Mouse (Mus musculus) forebrain, embryonic 11.5 days (tissue): ENCODE data around the gene Serpinb1a. TPM values are rescaled to one million over a fixed set of nuclear protein-coding genes. Genes with fewer than 3 reads are reported as not detected.

Experiments
- ATAC-seq: fragments of 200-750 bp; cut with Nextera tagmentation; replicated peaks from 2 replicates; pipeline ENCODE4 v1.8.0; 2017; ENCODE audit warnings: moderate TSS enrichment; ENCODE audit not compliant: low FRiP score
- DNase-seq: peaks from one replicate; pipeline ENCODE4 v3.0.0-alpha.2; 2017; ENCODE audit warnings: low spot score
- H3K27ac ChIP-seq: fragments of 300-500 bp; sonication (generic); 2 replicates; pipeline ENCODE4 v1.5.1; 2014; ENCODE audit warnings: low read depth, low read length
- H3K27me3 ChIP-seq: fragments of 300-500 bp; sonication (generic); 2 replicates; pipeline ENCODE4 v1.6.1; 2014; ENCODE audit warnings: mild to moderate bottlenecking, low read length, mixed read lengths; ENCODE audit not compliant: control insufficient read depth, insufficient read depth
- H3K36me3 ChIP-seq: fragments of 300-500 bp; sonication (generic); 2 replicates; pipeline ENCODE4 v1.6.1; 2014; ENCODE audit warnings: mild to moderate bottlenecking, low read length, moderate library complexity, mixed read lengths; ENCODE audit not compliant: control insufficient read depth, insufficient read depth
- H3K4me1 ChIP-seq: fragments of 300-500 bp; sonication (generic); replicated peaks from 2 replicates; pipeline ENCODE4 v1.6.1; 2014; ENCODE audit warnings: low read length, mixed read lengths; ENCODE audit not compliant: control insufficient read depth, insufficient read depth
- H3K4me2 ChIP-seq: fragments of 300-500 bp; sonication (generic); 2 replicates; pipeline ENCODE4 v1.6.1; 2014; ENCODE audit warnings: low read depth, mild to moderate bottlenecking, low read length, moderate library complexity, mixed read lengths; ENCODE audit not compliant: severe bottlenecking
- H3K4me3 ChIP-seq: fragments of 300-500 bp; sonication (generic); 2 replicates; pipeline ENCODE4 v1.5.1; 2014; ENCODE audit warnings: low read depth, low read length
- H3K9ac ChIP-seq: fragments of 300-500 bp; sonication (generic); 2 replicates; pipeline ENCODE4 v1.6.1; 2014; ENCODE audit warnings: low read length
- H3K9me3 ChIP-seq: fragments of 300-500 bp; sonication (generic); 2 replicates; pipeline ENCODE4 v1.6.1; 2016; ENCODE audit warnings: low read length, mixed read lengths; ENCODE audit not compliant: control insufficient read depth
- WGBS: fragments of 180-500 bp; shearing (Covaris S2); extraction: QIAGEN DNeasy Blood & Tissue Kit; methylation state at CpG from one replicate; pipeline ENCODE4 v1.1.7; 2014; 5-methylcytosine and 5-hydroxymethylcytosine counted together
- polyA plus RNA-seq: library from polyadenylated mRNA; unstranded; fragments of >200 nt; fragmentation: Nextera tagmentation; extraction: Ambion mirVana; gene quantifications from 2 replicates; pipeline ENCODE4 v1.2.1, GENCODE M21; 2014

Gene Serpinb1a
- polyA plus RNA-seq, 1 experiment from 2014 or later, result 0.68 TPM

- Histone ChIP-seq H3K9me3 (no peaks in the 10 kb centered on the region), H3K4me2 (no peak overlapping the region), H3K27me3 (no peaks in the 10 kb centered on the region), H3K4me3 (no peak overlapping the region), H3K36me3 (no peaks in the 10 kb centered on the region), H3K9ac (no peak overlapping the region), H3K4me1 (peaks cover 7% of the 10 kb centered on the region; the same call in 1 of the 2 replicates), H3K27ac (no peak overlapping the region)
- WGBS, result 75% methylated on average over 2 of the region's 2 CpGs
- DNase-seq, result no peak
- ATAC-seq, result no peak
Measured at GRCm38 (mm10) chr13:32799131-32799530, 51.9 kb downstream of the Serpinb1a start.

DNA sequence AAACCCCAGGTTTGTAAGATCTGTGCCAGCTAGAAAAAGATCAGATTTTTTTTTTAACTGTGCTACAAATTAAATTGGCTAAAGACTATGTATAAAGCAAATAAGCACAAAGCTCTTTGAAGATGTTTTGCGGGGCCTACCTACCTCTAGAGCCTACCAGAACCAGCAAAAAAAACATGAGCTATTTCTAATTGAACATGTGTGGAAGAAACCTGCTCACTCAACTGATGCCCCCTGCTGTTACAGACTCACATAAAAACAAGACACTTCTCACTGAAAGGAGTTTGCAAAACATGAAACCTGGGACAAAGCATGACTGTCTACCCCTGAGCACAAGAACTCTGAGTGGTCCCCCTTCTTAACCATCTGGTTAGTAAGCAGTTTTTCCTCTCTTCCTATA is 53.9 kb downstream of the Serpinb1a start:
- ATAC-seq (no peak), DNase-seq (no peak)
- no peaks in the 10 kb centered on the region; the same call in 1 of the 2 replicates for H3K4me1 ChIP-seq
- no peaks in the 10 kb centered on the region for H3K36me3 ChIP-seq
- no peaks in the 10 kb centered on the region for H3K9me3 ChIP-seq
- H3K4me2 ChIP-seq, result no peak overlapping the region
- no peaks in the 10 kb centered on the region for H3K27me3 ChIP-seq
- no peak overlapping the region for H3K4me3 ChIP-seq
- WGBS, result 92% methylated on average over 1 of the region's 1 CpGs
- H3K27ac ChIP-seq, result no peak overlapping the region
- no peak overlapping the region for H3K9ac ChIP-seq

DNA sequence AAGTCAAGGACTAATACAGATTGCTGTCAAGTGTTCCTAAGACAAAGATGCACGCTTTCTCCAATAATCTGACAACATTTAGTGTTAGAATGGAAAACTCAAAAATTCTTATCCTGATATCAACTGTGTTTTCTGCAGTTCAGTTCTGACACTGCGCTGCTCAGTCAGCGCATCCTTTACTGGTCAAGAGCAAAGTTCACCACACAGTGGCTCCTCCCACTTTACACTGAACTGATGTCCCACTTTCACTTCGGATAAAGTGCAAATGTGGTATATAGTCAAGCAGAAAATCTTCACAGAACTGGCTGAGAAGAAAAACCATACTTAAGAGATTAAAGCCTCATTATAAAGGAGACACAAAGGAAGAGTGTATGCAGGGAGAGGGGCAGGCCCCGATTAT is 55.8 kb downstream of the Serpinb1a start:
- Histone ChIP-seq H3K36me3 (no peaks in the 10 kb centered on the region), H3K4me2 (no peak overlapping the region), H3K9ac (no peak overlapping the region), H3K27ac (no peak overlapping the region), H3K4me1 (no peaks in the 10 kb centered on the region), H3K9me3 (no peaks in the 10 kb centered on the region), H3K27me3 (no peaks in the 10 kb centered on the region), H3K4me3 (no peak overlapping the region)
- DNase-seq (no peak), ATAC-seq (no peak)
- WGBS, result 86% methylated on average over 5 of the region's 5 CpGs

DNA sequence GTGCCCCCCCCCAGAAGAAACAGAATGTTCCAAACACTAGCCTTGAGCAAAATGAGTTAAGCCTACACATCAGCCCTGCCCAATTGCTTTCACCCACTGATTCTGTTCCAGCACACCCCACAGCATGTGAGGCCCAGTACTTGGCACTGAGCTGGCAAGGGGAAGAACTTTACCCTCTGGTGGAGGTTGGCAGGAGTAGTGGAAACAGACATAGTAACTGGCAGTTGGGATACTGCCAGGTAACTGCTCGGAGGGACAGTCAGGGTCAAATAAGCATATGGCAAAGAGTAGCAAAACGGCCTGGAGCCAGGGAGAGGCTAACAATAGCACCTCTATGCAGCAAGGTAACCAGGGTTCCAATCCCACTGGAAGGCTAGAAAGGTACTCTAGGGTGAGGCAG is 56.4 kb downstream of the Serpinb1a start:
- no peak overlapping the region for H3K9ac ChIP-seq
- H3K9me3 ChIP-seq, result no peaks in the 10 kb centered on the region
- no peak for ATAC-seq
- H3K4me2 ChIP-seq, result no peak overlapping the region
- no peak overlapping the region for H3K4me3 ChIP-seq
- no peak for DNase-seq
- no peaks in the 10 kb centered on the region for H3K27me3 ChIP-seq
- no peaks in the 10 kb centered on the region for H3K36me3 ChIP-seq
- no peaks in the 10 kb centered on the region for H3K4me1 ChIP-seq
- no peak overlapping the region for H3K27ac ChIP-seq
- WGBS, result 73% methylated on average over 2 of the region's 2 CpGs

Other genes starting within 250 kb of the Serpinb1a start
- 0.11 TPM in 1 of 2 replicates, not detected in the other for gene Mylk4, start 67.2 kb downstream of the Serpinb1a start, polyA plus RNA-seq
- 22.1 and 22.9 TPM in 2 replicates for gene Wrnip1, start 49.1 kb downstream of the Serpinb1a start, polyA plus RNA-seq
- gene D930007J09Rik, start 48.3 kb downstream of the Serpinb1a start, polyA plus RNA-seq, result not detected in 2 replicates
- gene Serpinb1c, start 47.0 kb upstream of the Serpinb1a start, polyA plus RNA-seq, result not detected in 2 replicates
- 0.53 and 1.2 TPM in 2 replicates for gene Serpinb6b, start 114.0 kb upstream of the Serpinb1a start, polyA plus RNA-seq
- 0.55 and 0.99 TPM in 2 replicates for gene Serpinb9, start 152.1 kb upstream of the Serpinb1a start, polyA plus RNA-seq
- gene Serpinb9b, start 176.2 kb upstream of the Serpinb1a start, polyA plus RNA-seq, result 0.15 TPM in 1 of 2 replicates, not detected in the other
- gene Serpinb1b, start 227.4 kb upstream of the Serpinb1a start, polyA plus RNA-seq, result 0.11 TPM in 1 of 2 replicates, not detected in the other